Mouse (Mus musculus) hematopoietic stem cell, adult 5-6 weeks (primary cell): ENCODE measurements around the gene Fcgrt. TPM values are rescaled to one million over a fixed set of nuclear protein-coding genes. Genes with fewer than 3 reads are reported as not detected.

Experiments used
- ATAC-seq, 2 experiments: fragments of 125-278 bp in 1 of 2; replicated peaks in 1 of 2; 2 replicates each; pipeline ENCODE4 v1.8.0; 2016 to 2017; ENCODE audit warnings: inconsistent platforms in 2 of 2, mild to moderate bottlenecking in 2 of 2, moderate number of reproducible peaks in 2 of 2, low read depth in 1 of 2, moderate TSS enrichment in 1 of 2; ENCODE audit not compliant: low FRiP score in 2 of 2, poor library complexity in 2 of 2, severe bottlenecking in 2 of 2, insufficient read depth in 1 of 2, low TSS enrichment in 1 of 2
- total RNA-seq: library from RNA; stranded (forward); fragments of 172-1452, 232-1000 nt; gene quantifications from 2 replicates; pipeline ENCODE4 v1.2.3, GENCODE M21; 2017

Fcgrt gene
- total RNA-seq, 1 experiment from 2014 or later = 15.3 TPM

GRCm38 (mm10) chr7:45076501-45076900 is 27.1 kb downstream of the Fcgrt start:
- ATAC-seq = no peak

- no peak for ATAC-seq
These were observed 28.2 kb downstream of the Fcgrt start for GRCm38 (mm10) chr7:45075405-45075804.

GRCm38 (mm10) chr7:45073949-45074348 is 29.7 kb downstream of the Fcgrt start:
- no peak for ATAC-seq

- no peak for ATAC-seq
These were observed 30.4 kb downstream of the Fcgrt start for GRCm38 (mm10) chr7:45073171-45073707.

GRCm38 (mm10) chr7:45072230-45072629 is 31.4 kb downstream of the Fcgrt start:
- ATAC-seq = no peak

GRCm38 (mm10) chr7:45069671-45070070 is 34.0 kb downstream of the Fcgrt start:
- no peak for ATAC-seq

GRCm38 (mm10) chr7:45068000-45068318 is 35.7 kb downstream of the Fcgrt start:
- ATAC-seq = peak in 1 of 2 experiments; percentile 60; a peak in 1 of 4 replicates

- no peak for ATAC-seq
These were observed 36.3 kb downstream of the Fcgrt start for GRCm38 (mm10) chr7:45067190-45067999.

GRCm38 (mm10) chr7:45062239-45062835 is 41.3 kb downstream of the Fcgrt start, which contains the start of the genes Nosip and Prrg2:
TSS of gene Nosip (plus strand) at chr7:45062429.
TSS of gene Prrg2 (minus strand) at chr7:45062677.
- peak; percentile 92 to 95 for ATAC-seq

GRCm38 (mm10) chr7:45061532-45062075 is 42.0 kb downstream of the Fcgrt start:
- ATAC-seq = no peak

- ATAC-seq = no peak
These were observed 43.0 kb downstream of the Fcgrt start for GRCm38 (mm10) chr7:45060632-45061122.

GRCm38 (mm10) chr7:45058607-45059571 is 44.8 kb downstream of the Fcgrt start:
- no peak for ATAC-seq

- no peak for ATAC-seq
These were observed 46.7 kb downstream of the Fcgrt start for GRCm38 (mm10) chr7:45056972-45057348.

GRCm38 (mm10) chr7:45056329-45056971 is 47.2 kb downstream of the Fcgrt start:
- no peak for ATAC-seq

GRCm38 (mm10) chr7:45053931-45054510 is 49.6 kb downstream of the Fcgrt start:
- peak; percentile 93 to 94 for ATAC-seq

- ATAC-seq = peak; percentile 30 to 43
These were observed 50.3 kb downstream of the Fcgrt start for GRCm38 (mm10) chr7:45053117-45053930.
